Mouse (Mus musculus) cerebellum, adult 2 months (tissue): ENCODE results near the gene Klhl22.

ENCODE experiments used
- CTCF ChIP-seq: fragments of 200-500 bp; IDR thresholded peaks from 2 replicates; pipeline ENCODE4 v1.5.1; 2011; ENCODE audit warnings: low read depth, mild to moderate bottlenecking, control low read depth, low read length, moderate library complexity, borderline replicate concordance; ENCODE audit not compliant: insufficient read depth
- POLR2A ChIP-seq: fragments of 200-500 bp; IDR thresholded peaks from 2 replicates; pipeline ENCODE4 v1.6.1; 2011; ENCODE audit warnings: low read length, control low read depth, borderline replicate concordance; ENCODE audit not compliant: insufficient read depth

GRCm38 (mm10) chr16:17806581-17807191 lies 47.3 kb downstream of the Klhl22 start:
- no peak for TF ChIP-seq CTCF
- TF ChIP-seq POLR2A = no peak
